Mouse (Mus musculus): Measurements from ENCODE around the gene Boc.

DNA sequence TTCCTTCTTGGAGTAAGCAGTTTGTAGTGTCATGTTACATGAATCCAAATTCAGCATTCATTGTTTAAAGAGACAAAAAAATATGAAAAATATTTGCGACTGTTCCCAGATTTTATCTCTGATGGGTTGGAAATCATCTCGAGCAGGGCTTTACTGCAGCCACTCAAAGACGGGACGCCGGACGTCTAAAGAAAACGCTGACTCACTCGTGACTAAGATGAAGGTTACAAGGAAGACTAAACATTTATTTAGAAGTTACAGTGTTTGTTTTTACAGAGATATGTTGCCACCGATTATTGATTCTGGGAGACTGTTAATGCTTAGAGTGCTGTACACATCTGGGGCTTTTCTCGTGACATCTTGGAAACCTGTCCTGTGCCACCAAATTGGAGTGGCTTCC, 73.9 kb downstream of the Boc start:
- no peak for TF ChIP-seq CTCF (IDR thresholded peaks at IDR 0.05; ENCODE audit: extremely low read depth, insufficient read depth, low read length)
- TF ChIP-seq POLR2A (IDR thresholded peaks at IDR 0.05; ENCODE audit: extremely low read depth, insufficient read depth, low read length): no peak
